Mouse (Mus musculus) induced T-regulatory cell, adult 2 months (primary cell): ENCODE measurements around the gene Tspan2.

Experiments
- DNase-seq: peaks from one replicate; pipeline ENCODE4 v3.0.0-alpha.2; 2012; ENCODE audit warnings: low read depth

Gene Tspan2

GRCm38 (mm10) chr3:102735031-102735558 is 766 bp downstream of the Tspan2 start:
- DNase-seq: peak; percentile 72

GRCm38 (mm10) chr3:102735638-102736037 is 1.3 kb downstream of the Tspan2 start:
- peak; percentile 19 for DNase-seq

GRCm38 (mm10) chr3:102736436-102736835 is 2.1 kb downstream of the Tspan2 start:
- DNase-seq: peak; percentile 27

GRCm38 (mm10) chr3:102737106-102737505 is 2.8 kb downstream of the Tspan2 start:
- DNase-seq: no peak

- peak; percentile 60 for DNase-seq
Measured at GRCm38 (mm10) chr3:102738161-102738901, 4.0 kb downstream of the Tspan2 start.

- DNase-seq: no peak
Measured at GRCm38 (mm10) chr3:102738926-102739325, 4.6 kb downstream of the Tspan2 start.

- no peak for DNase-seq
Measured at GRCm38 (mm10) chr3:102742725-102743124, 8.4 kb downstream of the Tspan2 start.

GRCm38 (mm10) chr3:102743202-102743601 is 8.9 kb downstream of the Tspan2 start:
- no peak for DNase-seq

- no peak for DNase-seq
Measured at GRCm38 (mm10) chr3:102743781-102744471, 9.6 kb downstream of the Tspan2 start.

GRCm38 (mm10) chr3:102744657-102745056 is 10.3 kb downstream of the Tspan2 start:
- no peak for DNase-seq

- no peak for DNase-seq
Measured at GRCm38 (mm10) chr3:102746174-102746573, 11.8 kb downstream of the Tspan2 start.

GRCm38 (mm10) chr3:102748038-102748437 is 13.7 kb downstream of the Tspan2 start:
- no peak for DNase-seq

GRCm38 (mm10) chr3:102748686-102749085 is 14.4 kb downstream of the Tspan2 start:
- peak; percentile 20 for DNase-seq

GRCm38 (mm10) chr3:102751136-102751535 is 16.8 kb downstream of the Tspan2 start:
- DNase-seq: no peak

GRCm38 (mm10) chr3:102751536-102751935 is 17.2 kb downstream of the Tspan2 start:
- no peak for DNase-seq

GRCm38 (mm10) chr3:102752053-102752452 is 17.7 kb downstream of the Tspan2 start:
- no peak for DNase-seq

- no peak for DNase-seq
Measured at GRCm38 (mm10) chr3:102752457-102752856, 18.1 kb downstream of the Tspan2 start.

GRCm38 (mm10) chr3:102755801-102756200 is 21.5 kb downstream of the Tspan2 start:
- DNase-seq: peak; percentile 85

- DNase-seq: no peak
Measured at GRCm38 (mm10) chr3:102757019-102757418, 22.7 kb downstream of the Tspan2 start.

- no peak for DNase-seq
Measured at GRCm38 (mm10) chr3:102760236-102760635, 25.9 kb downstream of the Tspan2 start.

- DNase-seq: no peak
Measured at GRCm38 (mm10) chr3:102762388-102762787, 28.1 kb downstream of the Tspan2 start.

GRCm38 (mm10) chr3:102763713-102764400 is 29.5 kb downstream of the Tspan2 start:
- DNase-seq: no peak

GRCm38 (mm10) chr3:102764850-102765249 is 30.5 kb downstream of the Tspan2 start:
- DNase-seq: no peak
